Mouse (Mus musculus): ENCODE measurements around the gene Ankrd23.

GRCm38 (mm10) chr1:36493299-36493698, 43.4 kb downstream of the Ankrd23 start:
- no peak for TF ChIP-seq CTCF (IDR thresholded peaks at IDR 0.05)
- TF ChIP-seq EP300 (IDR thresholded peaks at IDR 0.05; ENCODE audit: insufficient read depth, low read depth, low read length): no peak
- TF ChIP-seq POLR2A (IDR thresholded peaks at IDR 0.05; ENCODE audit: insufficient read depth, low read depth, low read length): no peak
